Mouse (Mus musculus) gastrocnemius, postnatal 14 days (tissue): ENCODE results near the gene Elmo1. TPM values are rescaled to one million over a fixed set of nuclear protein-coding genes. Genes with fewer than 3 reads are reported as not detected.

Experiments
- DNase-seq: peaks from one replicate; pipeline ENCODE4 v3.0.0; 2021; ENCODE audit warnings: mixed read lengths
- intact Hi-C: fragments of 180-260 bp; cut with DNase I; formaldehyde crosslinking; loops from one replicate; pipeline ENCODE4 v1.15.1; 2025; ENCODE audit warnings: low total_unique reads
- total RNA-seq, 2 experiments: library from RNA; stranded (reverse); gene quantifications; 2 replicates each; pipeline ENCODE4 v1.2.3; 2021

Elmo1 gene
- total RNA-seq, 2 experiments from 2014 or later = 11.4 to 12.3 TPM

GRCm38 (mm10) chr13:20335051-20335888 is 244.9 kb downstream of the Elmo1 start:
- intact Hi-C loops = no loop called here

GRCm38 (mm10) chr13:20335889-20336497 is 245.6 kb downstream of the Elmo1 start:
- intact Hi-C loops = no loop called here
- no peak for DNase-seq

More at GRCm38 (mm10) chr13:20335051-20335888, 244.9 kb downstream of the Elmo1 start:
- no peak for DNase-seq

- intact Hi-C loops = no loop called here
- DNase-seq = no peak
Observed at GRCm38 (mm10) chr13:20342881-20343280, 252.5 kb downstream of the Elmo1 start.

- intact Hi-C loops = no loop called here
- DNase-seq = no peak
Observed at GRCm38 (mm10) chr13:20349754-20350153, 259.4 kb downstream of the Elmo1 start.

GRCm38 (mm10) chr13:20352631-20353030 is 262.2 kb downstream of the Elmo1 start:
- intact Hi-C loops = no loop called here
- DNase-seq = no peak

GRCm38 (mm10) chr13:20353862-20354603 is 263.6 kb downstream of the Elmo1 start:
- no peak for DNase-seq
- intact Hi-C loops = no loop called here

- intact Hi-C loops = no loop called here
- peak; percentile 5 for DNase-seq
Observed at GRCm38 (mm10) chr13:20354604-20354999, 264.2 kb downstream of the Elmo1 start.

GRCm38 (mm10) chr13:20362541-20362940 is 272.1 kb downstream of the Elmo1 start:
- intact Hi-C loops = no loop called here
- DNase-seq = no peak

- intact Hi-C loops = no loop called here
- no peak for DNase-seq
Observed at GRCm38 (mm10) chr13:20365828-20366593, 275.6 kb downstream of the Elmo1 start.

GRCm38 (mm10) chr13:20370036-20370802 is 279.8 kb downstream of the Elmo1 start:
- no peak for DNase-seq
- intact Hi-C loops = no loop called here

GRCm38 (mm10) chr13:20371501-20371900 is 281.1 kb downstream of the Elmo1 start:
- DNase-seq = no peak
- intact Hi-C loops = no loop called here

- DNase-seq = no peak
- intact Hi-C loops = no loop called here
Observed at GRCm38 (mm10) chr13:20372335-20372734, 281.9 kb downstream of the Elmo1 start.

GRCm38 (mm10) chr13:20378869-20379268 is 288.5 kb downstream of the Elmo1 start:
- intact Hi-C loops = no loop called here
- no peak for DNase-seq

GRCm38 (mm10) chr13:20383875-20384274 is 293.5 kb downstream of the Elmo1 start:
- no peak for DNase-seq
- intact Hi-C loops = no loop called here

- intact Hi-C loops = no loop called here
- no peak for DNase-seq
Observed at GRCm38 (mm10) chr13:20384846-20385245, 294.4 kb downstream of the Elmo1 start.

GRCm38 (mm10) chr13:20385423-20385822 is 295.0 kb downstream of the Elmo1 start:
- no peak for DNase-seq
- intact Hi-C loops = no loop called here

- intact Hi-C loops = no loop called here
- no peak for DNase-seq
Observed at GRCm38 (mm10) chr13:20386462-20387141, 296.2 kb downstream of the Elmo1 start.

- no peak for DNase-seq
- intact Hi-C loops = no loop called here
Observed at GRCm38 (mm10) chr13:20392824-20393598, 302.6 kb downstream of the Elmo1 start.
